Mouse (Mus musculus): ENCODE results near the gene Syt11. TPM values are rescaled to one million over a fixed set of nuclear protein-coding genes. Genes with fewer than 3 reads are reported as not detected.
A peak's percentile ranks its signal among the peaks of the same experiment; 100 is the strongest.
"Not testable (repeated sequence)": the region's sequence is repeated elsewhere in the genome, so short reads cannot be mapped to it uniquely, and the experiment has no call there.

The Syt11 gene
- polyA plus RNA-seq (2016; fragmentation: Nextera tagmentation; extraction: Ambion mirVana): 153 and 157 TPM in 2 replicates

- peak within 1 kb of the TSS; percentile 81 for H3K27ac ChIP-seq
- H3K27me3 ChIP-seq; H3K4me1 ChIP-seq; H3K36me3 ChIP-seq; H3K9me3 ChIP-seq (replicated peaks): not testable (repeated sequence)
- peak within 1 kb of the TSS; percentile 35; the same call in 1 of the 2 replicates for H3K9ac ChIP-seq
- peak; percentile 35 for ATAC-seq (ENCODE audit: low FRiP score)
- peak within 1 kb of the TSS; percentile 42 for H3K4me3 ChIP-seq
- WGBS: 4% methylated on average over 31 of the region's 51 CpGs
- H3K4me2 ChIP-seq (replicated peaks): peak within 1 kb of the TSS; percentile 52
Measured at GRCm38 (mm10) chr3:88774939-88775841, at the start of gene Syt11. TSS of gene Syt11 (minus strand) at chr3:88775164.

GRCm38 (mm10) chr3:88803910-88804540, 29.1 kb upstream of the Syt11 start:
- Histone ChIP-seq H3K9ac (no peak overlapping the region), H3K27me3 (no peaks in the 10 kb centered on the region), H3K36me3 (peaks cover 18% of the 10 kb centered on the region), H3K27ac (no peak overlapping the region), H3K9me3 (replicated peaks) (no peaks in the 10 kb centered on the region), H3K4me3 (no peak overlapping the region), H3K4me1 (no peaks in the 10 kb centered on the region), H3K4me2 (replicated peaks) (no peak overlapping the region)
- ATAC-seq (ENCODE audit: low FRiP score): no peak
- 92% methylated on average over 5 of the region's 5 CpGs for WGBS

- H3K27me3 ChIP-seq; H3K4me2 ChIP-seq (replicated peaks); H3K9me3 ChIP-seq (replicated peaks); H3K36me3 ChIP-seq; H3K4me3 ChIP-seq; ATAC-seq (ENCODE audit: low FRiP score); H3K9ac ChIP-seq; H3K27ac ChIP-seq; H3K4me1 ChIP-seq: not testable (repeated sequence)
- WGBS: 90% methylated on average over 6 of the region's 6 CpGs
Measured at GRCm38 (mm10) chr3:88797507-88797906, 22.5 kb upstream of the Syt11 start.

- not testable (repeated sequence) for H3K9me3 ChIP-seq (replicated peaks); H3K4me1 ChIP-seq; ATAC-seq (ENCODE audit: low FRiP score); H3K9ac ChIP-seq; H3K36me3 ChIP-seq; H3K4me3 ChIP-seq; H3K27ac ChIP-seq; H3K27me3 ChIP-seq; H3K4me2 ChIP-seq (replicated peaks)
- WGBS: no CpG with 5 or more reads among the region's 4 CpGs
Measured at GRCm38 (mm10) chr3:88788033-88788432, 13.1 kb upstream of the Syt11 start.

- ATAC-seq (ENCODE audit: low FRiP score); H3K36me3 ChIP-seq; H3K27ac ChIP-seq; H3K27me3 ChIP-seq; H3K9me3 ChIP-seq (replicated peaks); H3K4me1 ChIP-seq; H3K4me3 ChIP-seq; H3K4me2 ChIP-seq (replicated peaks); H3K9ac ChIP-seq: not testable (repeated sequence)
- WGBS: no CpG with 5 or more reads among the region's 8 CpGs
Measured at GRCm38 (mm10) chr3:88786805-88787204, 11.8 kb upstream of the Syt11 start.

- H3K9me3 ChIP-seq (replicated peaks); H3K4me2 ChIP-seq (replicated peaks); H3K27me3 ChIP-seq; ATAC-seq (ENCODE audit: low FRiP score); H3K4me1 ChIP-seq; H3K9ac ChIP-seq; H3K4me3 ChIP-seq; H3K36me3 ChIP-seq; H3K27ac ChIP-seq: not testable (repeated sequence)
- 96% methylated on average over 1 of the region's 4 CpGs for WGBS
Measured at GRCm38 (mm10) chr3:88786323-88786722, 11.4 kb upstream of the Syt11 start.

- H3K9me3 ChIP-seq (replicated peaks): no peaks in the 10 kb centered on the region
- no peaks in the 10 kb centered on the region for H3K27me3 ChIP-seq
- H3K9ac ChIP-seq: no peak overlapping the region
- peaks cover 9% of the 10 kb centered on the region; the same call in 1 of the 2 replicates for H3K36me3 ChIP-seq
- no peak overlapping the region for H3K27ac ChIP-seq
- ATAC-seq (ENCODE audit: low FRiP score): no peak
- no peaks in the 10 kb centered on the region for H3K4me1 ChIP-seq
- no peak overlapping the region for H3K4me2 ChIP-seq (replicated peaks)
- H3K4me3 ChIP-seq: no peak overlapping the region
- whole genome bisulfite sequencing: 93% methylated on average over 5 of the region's 5 CpGs
Measured at GRCm38 (mm10) chr3:88784889-88785288, 9.9 kb upstream of the Syt11 start.

- H3K27me3 ChIP-seq; H3K4me2 ChIP-seq (replicated peaks); H3K36me3 ChIP-seq; H3K9me3 ChIP-seq (replicated peaks); ATAC-seq (ENCODE audit: low FRiP score); H3K4me1 ChIP-seq; H3K4me3 ChIP-seq; H3K27ac ChIP-seq; H3K9ac ChIP-seq: not testable (repeated sequence)
- 85% methylated on average over 6 of the region's 6 CpGs for WGBS
Measured at GRCm38 (mm10) chr3:88773163-88773562, 1.8 kb downstream of the Syt11 start.

GRCm38 (mm10) chr3:88772399-88772798, 2.6 kb downstream of the Syt11 start:
- not testable (repeated sequence) for H3K27me3 ChIP-seq; H3K9me3 ChIP-seq (replicated peaks); H3K4me1 ChIP-seq; H3K36me3 ChIP-seq; H3K9ac ChIP-seq
- H3K4me3 ChIP-seq: peak overlapping the region; percentile 53
- H3K4me2 ChIP-seq (replicated peaks): peak overlapping the region; percentile 33
- WGBS: under 1% methylated on average over 19 of the region's 19 CpGs
- ATAC-seq (ENCODE audit: low FRiP score): peak; percentile 85
- H3K27ac ChIP-seq: 0 out of 2 replicates have a peak overlapping the region, but pooled peaks have one; percentile 60

- not testable (repeated sequence) for H3K36me3 ChIP-seq; H3K9me3 ChIP-seq (replicated peaks); H3K4me1 ChIP-seq; H3K27me3 ChIP-seq; ATAC-seq (ENCODE audit: low FRiP score)
- H3K9ac ChIP-seq: peak overlapping the region; percentile 71
- H3K27ac ChIP-seq: peak overlapping the region; percentile 94
- H3K4me2 ChIP-seq (replicated peaks): peak overlapping the region; percentile 51
- peak overlapping the region; percentile 53 for H3K4me3 ChIP-seq
- WGBS: 9% methylated on average over 3 of the region's 6 CpGs
Measured at GRCm38 (mm10) chr3:88771941-88772280, 3.1 kb downstream of the Syt11 start.

- peak overlapping the region; percentile 51 for H3K4me2 ChIP-seq (replicated peaks)
- peak overlapping the region; percentile 94 for H3K27ac ChIP-seq
- peak; percentile 86 for ATAC-seq (ENCODE audit: low FRiP score)
- not testable (repeated sequence) for H3K4me1 ChIP-seq; H3K9me3 ChIP-seq (replicated peaks); H3K27me3 ChIP-seq; H3K36me3 ChIP-seq
- WGBS: under 1% methylated on average over 21 of the region's 28 CpGs
- H3K4me3 ChIP-seq: peak overlapping the region; percentile 53
- H3K9ac ChIP-seq: peak overlapping the region; percentile 71
Measured at GRCm38 (mm10) chr3:88771189-88771940, 3.6 kb downstream of the Syt11 start.

GRCm38 (mm10) chr3:88762401-88762831, 12.5 kb downstream of the Syt11 start:
- WGBS: 50% methylated on average over 6 of the region's 6 CpGs
- no peak overlapping the region for H3K4me2 ChIP-seq (replicated peaks)
- peaks cover 23% of the 10 kb centered on the region for H3K4me1 ChIP-seq
- no peaks in the 10 kb centered on the region for H3K27me3 ChIP-seq
- H3K36me3 ChIP-seq: peaks cover 56% of the 10 kb centered on the region
- peak overlapping the region; percentile 48; the same call in 1 of the 2 replicates for H3K27ac ChIP-seq
- H3K4me3 ChIP-seq: no peak overlapping the region
- no peaks in the 10 kb centered on the region for H3K9me3 ChIP-seq (replicated peaks)
- no peak for ATAC-seq (ENCODE audit: low FRiP score)
- no peak overlapping the region for H3K9ac ChIP-seq

All from hindbrain, embryonic 12.5 days (tissue).